Mouse (Mus musculus): ENCODE results near the gene Mrpl28. TPM values are rescaled to one million over a fixed set of nuclear protein-coding genes. Genes with fewer than 3 reads are reported as not detected.

Gene Mrpl28
- total and polyA plus RNA-seq, 2 experiments from 2014 or later: 222 to 275 TPM

- Histone ChIP-seq H3K9me3 (replicated peaks; ENCODE audit: control insufficient read depth, low read length) (no peaks in the 10 kb centered on the region), H3K4me3 (ENCODE audit: low read depth, low read length) (no peak overlapping the region), H3K27me3 (ENCODE audit: control insufficient read depth, insufficient read depth, low read length) (no peaks in the 10 kb centered on the region), H3K9ac (replicated peaks; ENCODE audit: low read depth, low read length) (no peak overlapping the region), H3K27ac (ENCODE audit: low read depth) (no peak overlapping the region), H3K36me3 (replicated peaks; ENCODE audit: control insufficient read depth, insufficient read depth, low read length) (peaks cover 48% of the 10 kb centered on the region), H3K4me2 (ENCODE audit: low read depth, low read length) (no peak overlapping the region), H3K4me1 (ENCODE audit: control insufficient read depth, insufficient read depth) (peaks cover 9% of the 10 kb centered on the region)
- DNase-seq (ENCODE audit: low spot score): no peak
- 92% methylated on average over 10 of the region's 10 CpGs for WGBS
- TF ChIP-seq EP300 (IDR thresholded peaks at IDR 0.05; ENCODE audit: low read depth) (no peak), CTCF (IDR thresholded peaks at IDR 0.05; ENCODE audit: low read depth) (no peak)
- ATAC-seq (ENCODE audit: insufficient read depth, low read depth): no peak
Measured at GRCm38 (mm10) chr17:26125226-26125625, 1.9 kb downstream of the Mrpl28 start.

GRCm38 (mm10) chr17:26131062-26131732 is 7.9 kb downstream of the Mrpl28 start:
- TF ChIP-seq CTCF (IDR thresholded peaks at IDR 0.05; ENCODE audit: low read depth): no peak
- no peak for TF ChIP-seq EP300 (IDR thresholded peaks at IDR 0.05; ENCODE audit: low read depth)
- 84% methylated on average over 18 of the region's 18 CpGs for WGBS
- no peak for ATAC-seq (ENCODE audit: insufficient read depth, low read depth)

GRCm38 (mm10) chr17:26131856-26132853 is 8.9 kb downstream of the Mrpl28 start:
- TF ChIP-seq EP300 (IDR thresholded peaks at IDR 0.05; ENCODE audit: low read depth) (no peak), CTCF (IDR thresholded peaks at IDR 0.05; ENCODE audit: low read depth) (no peak)
- no peak overlapping the region for H3K27ac ChIP-seq (ENCODE audit: low read depth)
- H3K36me3 ChIP-seq (replicated peaks; ENCODE audit: control insufficient read depth, insufficient read depth, low read length): peaks cover 33% of the 10 kb centered on the region
- H3K9ac ChIP-seq (replicated peaks; ENCODE audit: low read depth, low read length): no peak overlapping the region
- H3K4me3 ChIP-seq (ENCODE audit: low read depth, low read length): no peak overlapping the region
- H3K9me3 ChIP-seq (replicated peaks; ENCODE audit: control insufficient read depth, low read length): no peaks in the 10 kb centered on the region
- no peak for ATAC-seq (ENCODE audit: insufficient read depth, low read depth)
- no peak for DNase-seq (ENCODE audit: low spot score)
- H3K4me1 ChIP-seq (ENCODE audit: control insufficient read depth, insufficient read depth): no peaks in the 10 kb centered on the region
- H3K4me2 ChIP-seq (ENCODE audit: low read depth, low read length): no peak overlapping the region
- H3K27me3 ChIP-seq (ENCODE audit: control insufficient read depth, insufficient read depth, low read length): no peaks in the 10 kb centered on the region
- WGBS: 89% methylated on average over 18 of the region's 18 CpGs

More at GRCm38 (mm10) chr17:26131062-26131732, 7.9 kb downstream of the Mrpl28 start:
- Histone ChIP-seq H3K9ac (replicated peaks; ENCODE audit: low read depth, low read length) (no peak overlapping the region), H3K36me3 (replicated peaks; ENCODE audit: control insufficient read depth, insufficient read depth, low read length) (peaks cover 43% of the 10 kb centered on the region), H3K4me1 (ENCODE audit: control insufficient read depth, insufficient read depth) (no peaks in the 10 kb centered on the region), H3K27me3 (ENCODE audit: control insufficient read depth, insufficient read depth, low read length) (no peaks in the 10 kb centered on the region), H3K27ac (ENCODE audit: low read depth) (no peak overlapping the region), H3K4me2 (ENCODE audit: low read depth, low read length) (no peak overlapping the region), H3K9me3 (replicated peaks; ENCODE audit: control insufficient read depth, low read length) (no peaks in the 10 kb centered on the region), H3K4me3 (ENCODE audit: low read depth, low read length) (no peak overlapping the region)
- no peak for DNase-seq (ENCODE audit: low spot score)

GRCm38 (mm10) chr17:26137106-26137750 is 13.9 kb downstream of the Mrpl28 start:
- no peak for ATAC-seq (ENCODE audit: insufficient read depth, low read depth)
- no peak for DNase-seq (ENCODE audit: low spot score)
- no peak overlapping the region for H3K27ac ChIP-seq (ENCODE audit: low read depth)
- H3K9ac ChIP-seq (replicated peaks; ENCODE audit: low read depth, low read length): no peak overlapping the region
- H3K9me3 ChIP-seq (replicated peaks; ENCODE audit: control insufficient read depth, low read length): no peaks in the 10 kb centered on the region
- 75% methylated on average over 11 of the region's 11 CpGs for WGBS
- peaks cover 19% of the 10 kb centered on the region for H3K4me1 ChIP-seq (ENCODE audit: control insufficient read depth, insufficient read depth)
- no peaks in the 10 kb centered on the region for H3K27me3 ChIP-seq (ENCODE audit: control insufficient read depth, insufficient read depth, low read length)
- TF ChIP-seq EP300 (IDR thresholded peaks at IDR 0.05; ENCODE audit: low read depth) (no peak), CTCF (IDR thresholded peaks at IDR 0.05; ENCODE audit: low read depth) (no peak)
- H3K36me3 ChIP-seq (replicated peaks; ENCODE audit: control insufficient read depth, insufficient read depth, low read length): no peaks in the 10 kb centered on the region
- no peak overlapping the region for H3K4me3 ChIP-seq (ENCODE audit: low read depth, low read length)
- no peak overlapping the region for H3K4me2 ChIP-seq (ENCODE audit: low read depth, low read length)

- ATAC-seq (ENCODE audit: insufficient read depth, low read depth) (no peak), DNase-seq (ENCODE audit: low spot score) (no peak)
- Histone ChIP-seq H3K4me3 (ENCODE audit: low read depth, low read length) (peak overlapping the region; percentile 63), H3K27ac (ENCODE audit: low read depth) (peak overlapping the region; percentile 95; the same call in 1 of the 2 replicates), H3K9me3 (replicated peaks; ENCODE audit: control insufficient read depth, low read length) (no peaks in the 10 kb centered on the region), H3K27me3 (ENCODE audit: control insufficient read depth, insufficient read depth, low read length) (no peaks in the 10 kb centered on the region), H3K4me1 (ENCODE audit: control insufficient read depth, insufficient read depth) (peaks cover 19% of the 10 kb centered on the region), H3K36me3 (replicated peaks; ENCODE audit: control insufficient read depth, insufficient read depth, low read length) (peaks cover 2% of the 10 kb centered on the region), H3K9ac (replicated peaks; ENCODE audit: low read depth, low read length) (no peak overlapping the region), H3K4me2 (ENCODE audit: low read depth, low read length) (peak overlapping the region; percentile 78)
- 60% methylated on average over 2 of the region's 2 CpGs for WGBS
- TF ChIP-seq CTCF (IDR thresholded peaks at IDR 0.05; ENCODE audit: low read depth): no peak
Measured at GRCm38 (mm10) chr17:26137751-26138130, 14.4 kb downstream of the Mrpl28 start.
